Mouse (Mus musculus): Measurements from ENCODE around the gene Gm9833.
"Not testable (repeated sequence)": the region's sequence is repeated elsewhere in the genome, so short reads cannot be mapped to it uniquely, and the experiment has no call there.

Gene Gm9833

DNA sequence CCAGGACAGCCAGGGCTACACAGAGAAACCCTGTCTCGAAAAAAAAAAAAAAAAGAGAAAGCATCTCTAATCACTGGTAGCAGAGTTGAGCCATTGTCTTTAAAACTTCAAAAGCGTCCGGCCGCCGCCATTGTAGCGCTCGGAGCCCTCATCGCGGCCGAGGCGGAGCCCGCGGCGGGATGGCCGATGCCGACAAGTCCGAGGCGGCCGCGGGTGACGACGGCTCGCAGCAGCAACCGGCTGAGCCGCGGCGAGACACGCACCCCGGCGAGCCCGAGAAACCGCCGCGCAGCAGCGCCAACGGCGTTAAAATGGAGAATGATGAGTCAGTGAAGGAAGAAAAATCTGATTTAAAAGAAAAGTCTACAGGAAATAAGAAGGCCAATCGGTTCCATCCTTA is at the start of gene Gm9833:
TSS of gene Gm9833 (plus strand) at position 117 of the 400 bp plus-strand sequence.
- DNase-seq: not testable (repeated sequence)

DNA sequence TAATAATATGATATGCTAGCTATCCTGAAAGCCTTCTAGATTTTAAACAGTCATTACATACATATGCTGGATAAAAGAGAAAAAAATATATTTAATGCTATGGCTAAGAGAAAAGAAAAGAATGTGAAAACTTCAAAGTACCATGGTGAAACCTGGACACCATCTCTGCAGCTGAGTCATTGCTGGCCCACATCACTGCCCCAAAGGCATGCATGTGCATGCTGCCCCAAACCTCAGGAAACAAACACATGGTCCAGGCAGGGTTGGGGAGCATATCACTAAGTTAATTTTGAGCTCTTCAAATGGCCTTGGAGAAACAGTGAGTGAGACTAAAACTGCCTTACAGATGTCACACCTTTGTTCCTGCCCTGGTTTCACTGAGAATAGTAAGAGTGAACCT is 17.8 kb upstream of the Gm9833 start:
- no peak for DNase-seq

DNA sequence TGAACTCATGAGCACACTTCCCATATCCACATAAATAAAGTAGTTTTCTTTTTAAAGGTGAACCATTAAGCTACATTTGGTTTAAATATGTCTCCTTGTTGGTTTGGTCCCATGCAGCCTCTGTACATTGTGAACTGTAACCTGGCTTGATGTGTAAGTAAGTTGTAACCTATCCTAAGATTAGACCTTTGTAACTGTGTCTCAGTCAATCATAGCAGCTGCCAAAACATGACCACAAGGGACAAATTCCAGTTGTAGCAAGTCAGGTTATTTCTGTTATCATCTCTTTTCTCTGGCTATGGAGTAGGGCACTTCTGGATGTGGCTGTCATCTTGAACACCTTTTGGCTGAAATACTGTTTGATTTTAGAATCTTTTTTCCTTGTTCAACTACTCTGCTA is 12.1 kb upstream of the Gm9833 start:
- no peak for DNase-seq

DNA sequence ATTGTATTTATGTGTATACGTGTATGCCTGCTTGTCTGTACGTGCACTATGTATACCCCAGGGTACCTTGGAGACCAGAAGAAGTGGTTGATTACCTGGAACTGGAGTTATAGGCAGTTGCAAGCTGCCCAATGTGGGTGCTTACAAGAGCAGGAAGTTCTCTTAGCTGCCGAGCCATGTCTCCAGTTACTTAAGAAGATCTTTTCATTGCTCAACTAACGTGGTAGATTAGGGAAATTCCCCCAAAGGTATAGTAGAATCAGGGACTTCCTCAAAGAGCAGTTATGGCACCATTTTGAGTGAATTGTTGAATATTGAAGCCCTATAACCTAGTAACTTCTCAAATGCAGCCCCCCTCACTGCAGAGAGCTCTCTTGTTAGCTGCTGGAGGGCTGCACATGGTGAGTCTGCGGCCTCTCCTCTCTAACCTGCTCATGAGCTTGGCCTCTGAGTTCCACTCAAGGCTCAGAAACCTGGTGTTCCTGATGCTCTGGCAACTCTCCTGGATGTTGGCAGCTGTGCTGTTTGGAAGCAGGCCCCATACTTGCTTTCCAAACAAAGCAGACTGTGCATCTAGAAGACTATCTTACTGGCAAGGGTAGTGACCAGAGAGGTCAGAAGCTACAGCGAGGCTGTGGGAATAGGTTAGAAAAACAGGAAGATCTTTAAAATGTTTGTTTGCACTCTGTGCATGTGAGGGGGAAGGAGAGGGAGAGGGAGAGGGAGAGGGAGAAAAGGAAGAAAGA is 10.6 kb upstream of the Gm9833 start:
- no peak for DNase-seq

DNA sequence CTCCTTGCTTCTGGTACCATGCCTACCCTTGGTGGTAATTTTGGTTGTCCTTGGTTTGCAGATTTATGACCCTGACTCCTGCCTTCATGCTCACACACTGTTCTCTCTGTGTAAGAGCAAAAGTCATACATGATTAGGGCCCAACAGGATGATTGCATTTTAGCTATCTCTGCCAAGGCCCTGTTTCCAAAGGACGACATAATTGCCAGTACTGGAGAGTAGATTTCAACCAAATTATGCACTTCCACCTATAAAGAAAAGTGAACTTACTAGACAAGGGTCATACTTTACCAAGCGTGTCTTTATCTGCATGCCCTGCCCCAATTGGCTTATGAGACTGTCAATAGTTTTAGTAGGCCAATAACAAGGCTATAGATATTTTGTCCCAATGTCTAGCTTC is 9.8 kb upstream of the Gm9833 start:
- DNase-seq: no peak

DNA sequence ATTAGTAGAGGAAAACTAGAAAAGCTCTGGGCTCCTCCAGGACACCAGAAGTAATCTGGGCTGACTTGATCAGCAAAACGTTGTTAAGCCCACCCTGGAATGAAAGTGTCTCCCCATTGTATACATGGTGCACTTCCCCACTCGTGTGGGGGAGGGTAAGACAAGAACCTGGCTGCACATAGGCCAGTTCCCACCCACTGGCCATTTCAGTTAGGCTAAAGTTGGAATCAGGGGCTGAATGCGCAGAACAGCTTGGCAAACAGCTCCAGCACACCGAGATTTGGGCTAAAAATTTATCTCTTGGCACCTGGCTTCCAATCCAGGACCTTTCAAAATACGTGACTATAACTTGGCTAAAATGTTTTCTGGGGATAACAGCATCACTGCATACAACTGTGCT is 6.6 kb upstream of the Gm9833 start:
- DNase-seq: no peak

DNA sequence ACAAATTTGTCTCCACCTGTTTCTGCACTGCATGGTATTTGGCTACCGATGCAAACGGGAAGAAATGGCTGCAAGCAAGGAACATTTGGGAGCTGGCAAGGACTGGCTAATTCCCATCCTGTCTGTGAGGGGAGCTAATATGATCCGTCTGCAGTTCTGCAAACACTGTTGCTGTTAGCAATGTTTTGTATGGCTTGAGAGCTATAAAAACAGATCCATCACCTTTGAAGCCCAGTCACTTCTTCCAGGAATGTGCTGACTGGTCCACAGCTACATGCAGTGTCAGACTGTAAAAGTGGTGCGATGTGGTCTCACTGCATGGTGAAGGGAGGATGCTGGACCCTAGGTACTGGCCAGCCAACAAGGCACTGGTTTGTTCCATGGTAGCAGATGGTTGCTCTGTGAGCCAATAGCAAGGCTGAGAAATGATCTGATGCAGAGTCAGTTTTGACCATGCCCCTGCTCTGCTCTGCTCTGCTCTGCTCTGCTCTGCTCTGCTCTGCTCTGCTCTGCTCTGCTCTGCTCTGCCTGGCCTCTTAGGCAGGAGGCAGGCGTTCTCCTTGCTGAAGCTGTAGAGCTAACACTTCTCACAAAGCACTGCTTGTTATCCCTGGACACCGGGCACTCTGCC is 5.9 kb upstream of the Gm9833 start:
- DNase-seq: no peak

DNA sequence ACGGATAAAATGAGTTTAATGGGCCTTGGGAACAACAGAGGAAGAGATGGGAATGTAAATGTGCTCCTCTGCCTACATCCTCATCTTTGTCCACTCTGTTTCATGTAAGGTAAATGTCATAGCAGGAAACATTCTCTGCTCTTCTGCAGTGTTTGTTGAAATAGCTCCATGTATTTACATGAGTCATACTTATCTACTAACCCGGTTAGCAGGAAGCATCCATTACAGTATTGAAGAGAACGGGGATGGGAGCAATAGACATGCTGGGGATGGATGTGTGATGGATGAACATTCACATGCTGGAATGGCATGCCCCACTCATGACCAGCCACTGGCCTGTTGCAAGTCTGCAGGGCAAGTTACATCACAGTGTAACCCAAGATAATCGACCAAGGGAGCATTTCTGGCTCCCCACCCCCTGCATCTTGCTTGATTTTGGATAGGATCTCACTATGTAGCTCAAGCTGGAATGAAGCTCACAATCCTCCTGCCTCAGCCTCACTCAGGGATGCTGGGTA is 5.3 kb upstream of the Gm9833 start:
- no peak for DNase-seq

DNA sequence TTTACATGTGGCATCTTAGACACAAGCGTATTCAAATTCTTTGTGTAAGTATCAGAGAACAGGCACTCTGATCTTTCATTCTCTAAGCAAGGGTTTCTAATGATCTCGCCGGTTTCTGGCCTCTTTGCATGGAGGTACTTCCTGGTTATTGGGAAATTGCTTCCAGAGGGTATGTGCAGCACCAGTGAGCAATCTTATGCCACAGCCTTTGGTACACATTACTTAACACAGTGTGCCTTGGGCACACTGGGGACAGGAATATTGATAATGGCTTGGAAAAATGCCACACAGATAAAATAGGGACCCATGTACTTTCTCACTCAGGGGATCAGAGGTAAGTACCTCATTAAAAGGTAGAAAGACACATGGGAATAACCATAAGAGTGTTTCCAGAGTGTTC is 3.8 kb upstream of the Gm9833 start:
- no peak for DNase-seq

DNA sequence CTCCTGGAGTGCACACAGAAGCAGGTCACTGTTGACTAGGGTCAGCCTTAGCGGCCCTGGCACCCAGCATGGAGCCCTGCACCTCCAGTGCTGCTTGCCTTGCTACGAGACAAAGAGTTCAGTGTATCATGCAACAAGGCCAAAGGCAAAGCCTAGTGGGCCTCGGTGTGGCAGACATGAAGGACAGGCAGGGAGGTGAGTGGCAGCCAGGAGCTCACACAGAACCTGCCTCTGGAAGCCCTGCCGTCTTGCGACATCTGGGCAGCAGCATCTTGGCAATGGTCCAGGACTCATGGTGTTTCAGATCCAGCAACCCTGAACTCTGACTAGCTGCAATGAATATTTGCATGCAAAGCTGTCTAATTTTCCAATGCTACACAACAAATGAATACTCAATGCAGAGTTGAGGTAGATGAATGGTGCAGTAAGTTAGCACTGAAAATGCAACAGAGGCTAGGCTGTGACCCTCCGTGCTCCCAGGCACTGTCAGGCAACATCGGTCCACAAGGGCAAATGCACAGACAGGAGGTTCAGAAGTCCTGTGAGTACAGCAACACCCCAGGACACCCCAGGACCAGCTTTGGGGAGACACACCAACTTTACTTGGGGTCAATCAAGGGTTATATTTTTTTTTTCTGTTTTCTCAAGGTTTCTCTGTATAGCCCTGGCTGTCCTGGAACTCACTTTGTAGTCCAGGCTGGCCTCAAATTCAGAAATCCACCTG is 2.4 kb upstream of the Gm9833 start:
- no peak for DNase-seq

DNA sequence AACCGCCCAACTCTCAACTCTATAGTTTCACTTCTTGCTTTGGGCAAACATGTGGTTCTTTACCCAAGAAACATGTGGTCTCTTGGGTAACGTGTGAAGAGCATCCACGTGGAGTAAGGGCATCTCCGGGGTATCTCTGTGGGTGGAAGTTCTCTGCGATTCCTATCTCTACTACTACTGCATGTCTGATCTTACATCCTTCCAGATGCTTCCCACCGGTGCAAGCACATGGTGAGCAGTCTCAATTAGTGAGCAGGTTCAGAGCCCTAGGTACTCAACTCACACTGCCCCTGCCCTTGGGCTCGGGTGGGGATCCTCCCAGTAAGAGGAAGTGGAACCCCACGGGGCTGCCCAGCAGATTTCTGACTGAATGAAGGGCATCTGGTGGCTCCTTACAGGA is 399 bp upstream of the Gm9833 start:
- no peak for DNase-seq

DNA sequence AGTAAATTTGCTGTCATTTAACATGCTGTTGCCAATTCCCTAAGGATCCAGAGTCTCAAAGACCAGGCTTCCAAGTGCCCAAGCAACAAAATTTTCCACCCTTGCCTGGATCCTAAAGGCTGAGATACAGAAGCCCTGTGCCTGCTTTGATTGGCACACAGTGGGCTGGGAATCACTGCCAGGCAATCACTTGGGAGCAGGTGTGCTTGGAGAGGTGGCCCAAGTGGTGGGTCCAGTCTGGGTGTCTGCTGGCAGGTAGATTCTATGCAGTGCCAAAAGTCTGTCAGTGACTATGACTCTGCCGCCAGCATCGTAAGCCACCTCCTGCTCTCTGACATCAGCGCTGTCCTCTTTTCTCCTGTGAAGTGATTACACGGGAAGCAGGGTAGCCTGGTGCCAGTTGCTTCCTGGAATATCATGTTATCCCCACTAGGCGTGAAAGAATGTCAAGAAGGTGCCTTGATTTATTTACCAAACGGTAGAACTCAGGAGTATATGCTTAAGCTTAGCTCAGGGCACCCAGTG is 3.8 kb downstream of the Gm9833 start:
- no peak for DNase-seq

DNA sequence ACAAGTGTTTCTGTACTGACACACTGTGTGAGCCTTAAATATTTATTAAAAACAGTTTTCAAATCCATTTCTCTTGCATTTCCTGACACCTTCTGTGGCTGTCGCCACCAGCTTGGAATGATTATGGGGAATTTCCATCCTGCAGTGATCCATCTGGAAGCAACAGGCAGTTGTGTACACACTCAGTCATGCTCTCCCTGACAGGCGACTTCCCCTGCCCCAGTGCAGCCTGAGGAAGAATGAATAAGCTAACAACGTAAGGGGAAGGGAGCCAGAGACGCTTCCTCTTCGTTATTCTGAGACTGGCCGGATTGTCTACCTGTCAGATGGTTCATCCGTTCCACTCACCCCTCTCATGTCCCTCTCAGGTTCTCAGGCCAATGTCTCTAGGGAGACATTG is 4.6 kb downstream of the Gm9833 start:
- no peak for DNase-seq

DNA sequence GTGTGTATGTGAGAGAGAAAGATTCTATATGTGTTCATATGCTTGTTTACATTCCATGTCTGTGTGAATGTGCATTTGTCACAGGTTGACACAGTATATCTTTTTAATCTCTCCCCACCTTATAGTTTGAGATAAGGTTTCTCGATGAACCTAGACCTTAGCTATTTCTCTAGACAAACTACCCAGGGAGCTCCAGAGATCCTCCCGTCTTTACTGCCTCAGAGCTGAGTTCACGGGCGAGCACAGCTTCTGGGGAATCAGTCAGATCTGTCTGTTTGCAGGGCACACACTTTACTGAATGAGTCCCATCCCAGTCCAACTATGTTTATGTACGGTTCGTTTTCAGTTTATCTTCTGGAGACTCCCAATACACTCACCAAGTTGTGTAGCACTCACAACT is 5.0 kb downstream of the Gm9833 start:
- no peak for DNase-seq

DNA sequence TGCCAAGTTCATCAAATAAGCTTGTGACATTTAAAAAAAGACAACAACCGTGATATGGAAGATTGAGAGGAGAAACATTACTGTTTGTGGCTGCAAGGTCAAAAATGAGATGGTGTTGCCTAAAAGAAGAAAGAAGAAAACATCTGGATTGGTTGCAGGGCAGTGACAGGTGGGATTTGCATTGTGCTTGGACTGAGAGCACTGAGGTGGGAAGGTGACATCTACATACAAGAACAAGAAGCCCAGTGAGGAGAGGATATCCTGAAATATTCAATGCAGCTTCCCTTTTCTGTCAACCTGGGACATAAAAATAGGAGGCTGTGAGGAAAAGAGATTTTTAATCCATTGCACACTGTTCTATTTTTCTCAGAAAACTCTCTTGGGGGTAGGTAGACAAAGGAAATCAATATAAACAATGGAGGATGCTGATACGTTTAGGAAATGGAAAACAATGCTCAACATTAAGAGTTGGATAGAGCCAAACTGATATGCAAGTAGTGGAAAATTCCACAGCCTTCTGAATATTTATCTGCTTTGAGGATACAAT is 7.2 kb downstream of the Gm9833 start:
- DNase-seq: no peak

DNA sequence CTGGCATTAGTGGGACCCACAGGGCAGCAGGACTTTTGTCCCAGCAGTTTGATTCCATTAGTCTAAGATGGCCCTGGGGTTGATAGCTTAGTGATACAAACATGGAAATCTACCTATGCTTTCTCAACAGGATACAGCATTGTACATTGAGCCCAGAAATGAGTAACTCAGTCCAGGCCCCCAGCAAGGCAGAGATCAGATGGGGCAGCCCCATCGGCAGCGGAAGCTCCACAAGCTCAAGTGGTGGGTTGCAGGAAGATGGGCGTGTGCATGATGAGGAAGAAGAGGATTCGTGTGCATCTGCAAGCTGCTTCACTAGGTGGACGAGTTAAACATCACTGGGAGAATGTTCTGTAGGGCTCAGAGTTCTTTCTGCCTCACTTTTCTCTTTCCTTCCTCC is 11.8 kb downstream of the Gm9833 start:
- no peak for DNase-seq

DNA sequence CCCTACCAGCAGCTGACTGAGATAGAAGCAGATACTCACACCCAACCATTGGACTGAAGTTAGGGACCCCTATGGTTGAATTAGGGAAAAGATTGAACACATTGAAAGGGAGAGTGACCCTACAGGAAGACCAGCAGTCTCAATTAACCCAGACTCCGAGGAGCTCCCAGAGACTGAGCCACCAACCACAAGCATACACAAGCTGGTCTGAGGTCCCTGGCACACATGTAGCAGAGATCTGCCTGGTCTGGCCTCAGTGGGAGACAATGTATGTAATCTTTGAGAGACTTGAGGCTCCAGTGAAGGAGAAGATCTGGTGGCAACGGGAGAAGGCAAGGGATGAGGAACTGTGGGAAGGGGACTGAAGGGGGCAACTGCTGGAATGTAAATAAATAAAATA is 23.7 kb downstream of the Gm9833 start:
- no peak for DNase-seq

DNA sequence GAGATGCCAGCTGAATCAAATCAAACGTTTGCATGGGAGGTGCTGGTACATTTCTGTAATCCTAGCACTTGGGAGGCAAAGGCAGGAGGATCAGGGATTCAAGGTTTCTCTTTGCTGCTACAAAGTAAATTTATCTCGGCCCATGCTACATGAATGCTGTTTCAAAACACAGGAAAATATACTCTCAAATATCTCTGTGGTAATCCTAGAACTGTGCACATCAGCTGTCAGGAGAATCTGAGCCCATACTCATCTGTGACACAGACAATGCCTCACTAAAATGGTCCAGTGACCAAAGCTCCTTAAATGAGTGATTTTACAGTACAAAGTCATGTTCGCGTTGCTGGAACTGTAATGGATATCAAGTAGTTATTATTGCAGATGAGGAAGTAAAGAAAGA is 24.3 kb downstream of the Gm9833 start:
- DNase-seq: no peak

DNA sequence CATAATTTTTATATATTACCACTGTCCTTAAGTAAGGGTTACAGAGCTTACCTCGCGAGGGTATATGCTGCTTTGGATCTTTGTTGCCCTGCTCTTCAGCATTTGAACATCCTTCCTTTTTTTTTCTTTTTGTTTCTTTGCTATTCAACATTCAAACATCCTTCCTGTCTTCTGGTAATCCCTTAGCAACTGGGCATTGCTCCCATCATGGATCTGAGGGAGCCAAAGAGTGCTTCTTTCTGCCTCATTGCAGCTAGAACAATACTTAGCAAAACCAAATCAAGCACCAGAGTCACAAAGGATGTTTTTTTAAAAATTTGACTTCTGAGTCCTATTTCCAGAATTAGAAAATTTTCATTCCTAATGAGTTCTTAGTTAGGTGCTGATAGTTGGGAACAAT is 24.8 kb downstream of the Gm9833 start:
- DNase-seq: no peak

DNA sequence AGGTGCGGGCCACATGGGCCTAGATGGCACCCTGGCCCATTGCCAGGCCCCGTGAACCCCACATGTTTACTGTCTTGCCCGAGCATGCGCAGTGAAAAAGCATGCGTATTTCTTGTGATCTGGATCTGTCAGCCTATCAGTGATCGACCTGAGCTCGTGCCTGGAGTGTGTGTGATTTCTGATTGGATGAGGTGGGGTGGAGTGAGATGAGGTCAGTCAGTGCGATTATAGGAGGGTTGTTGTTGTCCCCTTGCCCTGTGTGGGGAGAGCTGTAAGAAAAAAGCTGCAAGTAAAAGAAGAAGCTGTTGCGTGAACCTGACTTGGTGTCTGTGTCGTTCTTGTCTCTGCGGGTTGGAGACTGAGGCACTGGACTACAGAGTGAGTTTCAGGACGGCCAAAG is 28.6 kb downstream of the Gm9833 start:
- no peak for DNase-seq

DNA sequence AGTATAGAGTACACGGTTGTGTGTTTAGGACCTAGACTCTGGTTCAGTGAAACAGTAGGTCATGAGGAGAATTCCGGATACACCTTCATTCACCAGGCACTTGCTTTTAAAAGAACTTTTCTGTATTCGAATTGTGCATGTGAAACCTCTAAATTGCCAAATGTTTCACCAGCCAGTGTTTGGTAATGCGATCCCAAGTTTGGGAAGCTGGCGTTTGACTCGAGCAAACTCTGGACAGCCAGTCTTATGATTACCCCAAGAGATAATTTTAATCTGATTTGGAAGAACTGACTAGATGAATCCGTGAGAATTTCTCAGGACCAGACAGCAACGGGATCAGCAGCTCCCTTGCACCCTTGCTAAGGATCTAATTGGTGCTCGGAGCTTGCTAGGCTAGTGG is 33.3 kb downstream of the Gm9833 start:
- DNase-seq: no peak

DNA sequence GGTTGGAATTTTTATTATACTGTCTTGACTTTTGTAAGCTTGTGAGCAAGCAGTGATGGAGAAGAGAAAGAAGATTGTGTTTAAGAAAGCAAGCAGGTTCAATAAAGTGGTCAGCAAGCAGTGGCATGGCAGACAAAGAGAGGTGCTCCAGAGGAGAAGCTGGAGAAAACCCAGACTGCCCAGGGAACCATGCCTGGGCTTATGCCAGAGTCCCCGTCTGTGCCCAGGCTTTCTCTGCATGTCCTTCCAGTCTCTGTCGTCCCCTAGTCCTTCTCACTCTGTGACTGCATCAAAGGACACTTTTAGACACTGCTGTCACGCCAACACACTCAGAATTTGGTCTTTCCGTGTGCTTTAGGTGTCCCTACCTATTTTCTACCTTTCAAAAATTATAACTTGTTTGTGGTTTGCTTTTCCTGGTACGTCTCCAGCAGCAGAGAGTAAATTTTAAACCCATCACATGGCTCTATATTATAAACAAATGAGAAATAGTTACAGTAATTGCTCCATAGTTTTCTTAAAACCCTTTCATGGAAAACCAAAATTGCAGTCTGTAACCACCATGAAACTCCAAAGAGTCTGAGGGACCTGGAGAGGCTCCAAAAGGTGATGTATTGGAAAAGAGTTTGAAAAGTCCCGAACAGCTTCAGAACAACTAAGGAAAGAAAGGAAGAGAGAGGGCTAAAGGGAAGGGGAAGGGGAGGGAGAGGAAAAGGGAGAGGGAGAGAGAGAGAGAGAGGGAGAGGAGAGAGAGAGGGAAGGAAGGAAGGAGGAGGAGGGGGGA is 34.2 kb downstream of the Gm9833 start:
- no peak for DNase-seq

DNA sequence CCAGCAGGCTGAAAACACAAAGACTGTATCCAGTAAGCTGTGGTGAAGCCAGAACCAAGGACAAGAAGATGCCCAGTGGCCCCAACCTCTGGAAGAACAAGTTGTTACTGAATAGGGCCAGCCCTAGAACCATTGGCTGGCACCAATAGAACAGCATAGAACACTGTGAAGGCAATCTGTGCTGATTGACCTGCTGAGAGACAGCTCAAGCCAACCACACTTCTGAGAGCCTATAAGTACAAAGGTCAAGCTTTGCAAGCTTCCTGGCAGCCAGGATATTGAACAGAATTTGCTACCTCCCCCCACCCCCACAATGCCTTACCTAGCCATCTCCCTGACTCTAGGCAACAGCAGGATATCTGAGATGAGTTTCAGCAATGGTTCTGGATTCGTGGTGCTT is 35.7 kb downstream of the Gm9833 start:
- no peak for DNase-seq
